Mouse (Mus musculus): ENCODE data around the gene Tango6. TPM values are rescaled to one million over a fixed set of nuclear protein-coding genes. Genes with fewer than 3 reads are reported as not detected.

Gene Tango6
- polyA plus RNA-seq, 1 experiment = not detected

DNA sequence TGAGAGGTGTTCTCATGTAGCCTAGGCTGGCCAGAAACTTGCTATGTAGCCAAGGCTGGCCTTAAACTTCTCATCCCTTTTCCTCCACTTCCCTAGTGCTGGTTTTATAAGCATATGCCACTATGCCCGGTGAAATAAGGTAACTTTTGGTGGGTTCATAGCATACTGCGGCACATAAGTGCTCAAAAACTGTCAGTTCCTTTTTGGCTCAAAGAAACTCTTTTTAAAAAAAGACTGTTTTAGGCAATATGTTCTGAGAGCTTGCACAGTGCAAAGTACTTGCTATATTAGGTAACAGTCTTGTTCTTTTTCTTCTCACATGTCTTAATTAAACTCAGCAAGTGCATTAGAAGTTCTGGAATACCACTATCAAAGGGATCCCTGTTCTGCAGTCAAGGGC is 27.1 kb downstream of the Tango6 start:
- TF ChIP-seq POLR2A (IDR thresholded peaks at IDR 0.05; ENCODE audit: insufficient read depth, low read depth, low read length) (no peak), CTCF (IDR thresholded peaks at IDR 0.05; ENCODE audit: insufficient read depth, low read depth, low read length) (no peak)
- Histone ChIP-seq H3K27ac (ENCODE audit: insufficient read depth, low read depth, low read length) (no peak overlapping the region), H3K4me3 (ENCODE audit: insufficient read depth, low read depth, low read length) (no peak overlapping the region), H3K4me1 (ENCODE audit: control insufficient read depth, insufficient read depth, low read length) (peaks cover 2% of the 10 kb centered on the region)
- WGBS = 86% methylated on average over 2 of the region's 2 CpGs

GRCm38 (mm10) chr8:106712487-106712886 is 29.6 kb downstream of the Tango6 start:
- no peaks in the 10 kb centered on the region for H3K4me1 ChIP-seq (ENCODE audit: control insufficient read depth, insufficient read depth, low read length)
- H3K27ac ChIP-seq (ENCODE audit: insufficient read depth, low read depth, low read length) = no peak overlapping the region
- WGBS = 92% methylated on average over 3 of the region's 3 CpGs
- H3K4me3 ChIP-seq (ENCODE audit: insufficient read depth, low read depth, low read length) = no peak overlapping the region
- TF ChIP-seq POLR2A (IDR thresholded peaks at IDR 0.05; ENCODE audit: insufficient read depth, low read depth, low read length) = no peak
- TF ChIP-seq CTCF (IDR thresholded peaks at IDR 0.05; ENCODE audit: insufficient read depth, low read depth, low read length) = no peak

DNA sequence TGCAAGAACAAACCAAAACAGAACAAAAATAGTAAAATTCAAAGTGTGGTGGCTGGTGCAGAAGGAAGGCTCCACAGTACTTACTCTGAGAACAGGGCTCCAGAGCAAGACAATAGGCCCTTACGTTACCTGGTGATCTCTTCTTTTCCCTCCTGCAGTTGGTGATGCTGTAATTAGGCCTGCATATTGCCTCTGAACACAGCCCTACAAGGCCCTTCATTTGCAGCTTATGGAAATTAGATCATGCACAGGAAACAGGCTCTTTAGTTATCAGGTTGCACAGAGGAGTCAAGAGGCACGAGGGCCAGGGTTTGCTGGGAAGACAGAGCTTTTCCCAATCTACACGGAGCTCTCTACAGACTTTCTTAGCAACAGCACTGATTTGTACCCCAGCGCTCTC is 31.4 kb downstream of the Tango6 start:
- 80% methylated on average over 4 of the region's 4 CpGs for WGBS
- H3K4me3 ChIP-seq (ENCODE audit: insufficient read depth, low read depth, low read length) = no peak overlapping the region
- H3K4me1 ChIP-seq (ENCODE audit: control insufficient read depth, insufficient read depth, low read length) = peaks cover 4% of the 10 kb centered on the region; the same call in 1 of the 2 replicates
- TF ChIP-seq CTCF (IDR thresholded peaks at IDR 0.05; ENCODE audit: insufficient read depth, low read depth, low read length) (no peak), POLR2A (IDR thresholded peaks at IDR 0.05; ENCODE audit: insufficient read depth, low read depth, low read length) (no peak)
- H3K27ac ChIP-seq (ENCODE audit: insufficient read depth, low read depth, low read length) = no peak overlapping the region

GRCm38 (mm10) chr8:106718091-106718500 is 35.2 kb downstream of the Tango6 start:
- TF ChIP-seq CTCF (IDR thresholded peaks at IDR 0.05; ENCODE audit: insufficient read depth, low read depth, low read length) (peak; percentile 41; the same call in 1 of the 2 replicates), POLR2A (IDR thresholded peaks at IDR 0.05; ENCODE audit: insufficient read depth, low read depth, low read length) (no peak)
- H3K4me1 ChIP-seq (ENCODE audit: control insufficient read depth, insufficient read depth, low read length) = peaks cover 4% of the 10 kb centered on the region; the same call in 1 of the 2 replicates
- no peak overlapping the region for H3K27ac ChIP-seq (ENCODE audit: insufficient read depth, low read depth, low read length)
- peak overlapping the region; percentile 33 for H3K4me3 ChIP-seq (ENCODE audit: insufficient read depth, low read depth, low read length)
- 5% methylated on average over 17 of the region's 17 CpGs for WGBS

- WGBS = 54% methylated on average over 8 of the region's 8 CpGs
- Histone ChIP-seq H3K4me1 (ENCODE audit: control insufficient read depth, insufficient read depth, low read length) (peaks cover 4% of the 10 kb centered on the region; the same call in 1 of the 2 replicates), H3K4me3 (ENCODE audit: insufficient read depth, low read depth, low read length) (no peak overlapping the region), H3K27ac (ENCODE audit: insufficient read depth, low read depth, low read length) (no peak overlapping the region)
- TF ChIP-seq POLR2A (IDR thresholded peaks at IDR 0.05; ENCODE audit: insufficient read depth, low read depth, low read length) (no peak), CTCF (IDR thresholded peaks at IDR 0.05; ENCODE audit: insufficient read depth, low read depth, low read length) (no peak)
Observed at GRCm38 (mm10) chr8:106720921-106721320, 38.1 kb downstream of the Tango6 start.

DNA sequence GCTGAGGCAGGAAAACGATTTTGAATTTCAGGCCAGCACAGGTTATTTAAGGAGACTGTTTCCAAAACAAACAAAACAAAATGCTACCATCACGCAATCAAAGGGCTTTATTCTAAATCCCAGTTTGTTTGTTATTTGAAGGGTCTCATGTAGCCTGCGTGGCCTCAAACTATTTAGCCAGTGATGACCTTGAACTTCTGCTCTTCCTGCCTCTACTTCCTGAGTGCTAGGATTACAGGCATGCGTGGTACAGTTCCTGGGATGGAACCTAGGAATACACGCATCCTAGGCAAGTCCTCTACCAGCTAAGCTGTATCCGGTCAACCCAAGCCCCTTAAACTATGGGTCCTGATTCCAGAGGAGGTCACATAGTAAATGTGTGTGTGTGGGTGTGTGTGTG is 39.6 kb downstream of the Tango6 start:
- H3K4me3 ChIP-seq (ENCODE audit: insufficient read depth, low read depth, low read length) = no peak overlapping the region
- H3K27ac ChIP-seq (ENCODE audit: insufficient read depth, low read depth, low read length) = no peak overlapping the region
- TF ChIP-seq POLR2A (IDR thresholded peaks at IDR 0.05; ENCODE audit: insufficient read depth, low read depth, low read length) = no peak
- no peak for TF ChIP-seq CTCF (IDR thresholded peaks at IDR 0.05; ENCODE audit: insufficient read depth, low read depth, low read length)
- WGBS = 90% methylated on average over 6 of the region's 6 CpGs
- peaks cover 4% of the 10 kb centered on the region; the same call in 1 of the 2 replicates for H3K4me1 ChIP-seq (ENCODE audit: control insufficient read depth, insufficient read depth, low read length)

- no peak overlapping the region for H3K27ac ChIP-seq (ENCODE audit: insufficient read depth, low read depth, low read length)
Observed at GRCm38 (mm10) chr8:106723921-106724320, 41.1 kb downstream of the Tango6 start.

DNA sequence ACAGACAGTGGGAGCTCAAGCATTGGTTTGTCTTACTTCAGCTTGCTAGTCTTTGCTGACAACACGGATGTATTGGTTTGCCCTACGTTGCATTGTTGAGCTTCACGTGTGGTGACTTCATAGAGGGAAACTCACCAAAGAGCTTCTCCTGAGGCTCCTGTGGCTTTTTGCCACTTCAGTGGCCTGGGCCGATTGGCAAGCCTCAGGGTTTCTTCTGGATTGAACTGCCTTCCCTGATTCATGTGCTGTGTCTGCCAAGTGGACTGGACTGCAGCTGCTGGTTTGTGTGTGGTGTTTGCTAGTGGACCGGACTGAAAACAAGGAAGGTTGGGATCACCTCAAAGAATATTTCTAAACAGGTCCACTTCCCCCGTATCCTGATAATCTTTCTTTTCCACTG is 43.7 kb downstream of the Tango6 start:
- Histone ChIP-seq H3K4me3 (ENCODE audit: insufficient read depth, low read depth, low read length) (no peak overlapping the region), H3K4me1 (ENCODE audit: control insufficient read depth, insufficient read depth, low read length) (no peaks in the 10 kb centered on the region), H3K27ac (ENCODE audit: insufficient read depth, low read depth, low read length) (no peak overlapping the region)
- WGBS = 84% methylated on average over 6 of the region's 6 CpGs
- TF ChIP-seq POLR2A (IDR thresholded peaks at IDR 0.05; ENCODE audit: insufficient read depth, low read depth, low read length) (no peak), CTCF (IDR thresholded peaks at IDR 0.05; ENCODE audit: insufficient read depth, low read depth, low read length) (no peak)

More at GRCm38 (mm10) chr8:106723921-106724320, 41.1 kb downstream of the Tango6 start:
- Histone ChIP-seq H3K4me1 (ENCODE audit: control insufficient read depth, insufficient read depth, low read length) (no peaks in the 10 kb centered on the region), H3K4me3 (ENCODE audit: insufficient read depth, low read depth, low read length) (no peak overlapping the region)
- TF ChIP-seq POLR2A (IDR thresholded peaks at IDR 0.05; ENCODE audit: insufficient read depth, low read depth, low read length) (no peak), CTCF (IDR thresholded peaks at IDR 0.05; ENCODE audit: insufficient read depth, low read depth, low read length) (no peak)
- WGBS = 51% methylated on average over 2 of the region's 2 CpGs

DNA sequence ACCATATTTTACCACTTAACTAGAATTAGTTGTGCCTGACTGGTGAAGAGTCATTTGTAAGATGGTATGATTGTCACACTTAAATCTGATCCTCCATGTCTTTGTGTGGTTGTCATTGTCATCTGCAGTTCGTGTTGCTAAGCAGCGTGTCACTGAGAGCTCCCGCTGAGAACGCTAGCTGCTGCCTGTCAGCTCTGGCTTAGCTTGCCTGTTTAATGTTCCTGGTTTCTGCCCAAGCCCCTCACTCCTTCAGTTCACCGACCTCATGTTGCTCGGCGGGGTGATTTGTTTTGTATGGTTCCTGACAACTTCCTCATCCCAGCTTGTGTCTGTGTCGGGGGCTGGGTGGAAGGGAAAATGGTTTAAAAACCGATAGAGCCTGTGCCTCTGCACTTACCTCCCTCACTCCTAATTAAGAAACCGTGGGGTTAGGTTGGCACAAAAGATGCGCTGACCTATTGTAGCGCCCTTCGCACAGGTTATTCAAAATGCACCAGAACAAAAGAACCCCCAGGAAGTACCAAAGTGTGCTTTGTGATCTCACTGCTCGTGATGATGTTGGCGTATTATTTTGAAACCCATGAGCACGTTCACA is 44.5 kb downstream of the Tango6 start:
- Histone ChIP-seq H3K4me1 (ENCODE audit: control insufficient read depth, insufficient read depth, low read length) (no peaks in the 10 kb centered on the region), H3K27ac (ENCODE audit: insufficient read depth, low read depth, low read length) (no peak overlapping the region), H3K4me3 (ENCODE audit: insufficient read depth, low read depth, low read length) (no peak overlapping the region)
- TF ChIP-seq POLR2A (IDR thresholded peaks at IDR 0.05; ENCODE audit: insufficient read depth, low read depth, low read length) = no peak
- TF ChIP-seq CTCF (IDR thresholded peaks at IDR 0.05; ENCODE audit: insufficient read depth, low read depth, low read length) = no peak
- WGBS = 43% methylated on average over 16 of the region's 16 CpGs

All from olfactory bulb, adult 2 months (tissue).